Mouse (Mus musculus) forebrain, embryonic 13.5 days (tissue): ENCODE measurements around the gene Ifi211. TPM values are rescaled to one million over a fixed set of nuclear protein-coding genes. Genes with fewer than 3 reads are reported as not detected.
"Not testable (repeated sequence)": the region's sequence is repeated elsewhere in the genome, so short reads cannot be mapped to it uniquely, and the experiment has no call there.

Experiments used
- ATAC-seq: fragments of 200-750 bp; cut with Nextera tagmentation; 2 replicates; pipeline ENCODE4 v1.8.0; 2017
- H3K27ac ChIP-seq: fragments of 300-500 bp; sonication (generic); 2 replicates; pipeline ENCODE4 v1.5.1; 2015; ENCODE audit warnings: inconsistent platforms, mild to moderate bottlenecking, moderate library complexity
- H3K27me3 ChIP-seq: fragments of 300-500 bp; sonication (generic); 2 replicates; pipeline ENCODE4 v1.6.1; 2015; ENCODE audit warnings: mild to moderate bottlenecking, inconsistent platforms
- H3K36me3 ChIP-seq: fragments of 300-500 bp; sonication (generic); 2 replicates; pipeline ENCODE4 v1.6.1; 2015; ENCODE audit warnings: mild to moderate bottlenecking, inconsistent platforms; ENCODE audit not compliant: poor library complexity, severe bottlenecking
- H3K4me1 ChIP-seq: fragments of 300-500 bp; sonication (generic); 2 replicates; pipeline ENCODE4 v1.6.1; 2015; ENCODE audit warnings: inconsistent platforms
- H3K4me2 ChIP-seq: fragments of 300-500 bp; sonication (generic); 2 replicates; pipeline ENCODE4 v1.6.1; 2015; ENCODE audit warnings: inconsistent platforms, mild to moderate bottlenecking, moderate library complexity
- H3K4me3 ChIP-seq: fragments of 300-500 bp; sonication (generic); 2 replicates; pipeline ENCODE4 v1.5.1; 2015; ENCODE audit warnings: mild to moderate bottlenecking, inconsistent platforms
- H3K9ac ChIP-seq: fragments of 300-500 bp; sonication (generic); 2 replicates; pipeline ENCODE4 v1.6.1; 2015; ENCODE audit warnings: mild to moderate bottlenecking, inconsistent platforms
- H3K9me3 ChIP-seq: fragments of 300-500 bp; sonication (generic); replicated peaks from 2 replicates; pipeline ENCODE4 v1.6.1; 2016; ENCODE audit warnings: inconsistent platforms
- WGBS: fragments of 180-500 bp; shearing (Covaris S2); methylation state at CpG from one replicate; pipeline ENCODE4 v1.1.7; 2015; 5-methylcytosine and 5-hydroxymethylcytosine counted together
- polyA plus RNA-seq: library from polyadenylated mRNA; unstranded; fragments of >200 nt; fragmentation: Nextera tagmentation; extraction: Ambion mirVana; gene quantifications from 2 replicates; pipeline ENCODE4 v1.2.1, GENCODE M21; 2015

Gene Ifi211
- 0.12 and 0.15 TPM in 2 replicates for polyA plus RNA-seq

DNA sequence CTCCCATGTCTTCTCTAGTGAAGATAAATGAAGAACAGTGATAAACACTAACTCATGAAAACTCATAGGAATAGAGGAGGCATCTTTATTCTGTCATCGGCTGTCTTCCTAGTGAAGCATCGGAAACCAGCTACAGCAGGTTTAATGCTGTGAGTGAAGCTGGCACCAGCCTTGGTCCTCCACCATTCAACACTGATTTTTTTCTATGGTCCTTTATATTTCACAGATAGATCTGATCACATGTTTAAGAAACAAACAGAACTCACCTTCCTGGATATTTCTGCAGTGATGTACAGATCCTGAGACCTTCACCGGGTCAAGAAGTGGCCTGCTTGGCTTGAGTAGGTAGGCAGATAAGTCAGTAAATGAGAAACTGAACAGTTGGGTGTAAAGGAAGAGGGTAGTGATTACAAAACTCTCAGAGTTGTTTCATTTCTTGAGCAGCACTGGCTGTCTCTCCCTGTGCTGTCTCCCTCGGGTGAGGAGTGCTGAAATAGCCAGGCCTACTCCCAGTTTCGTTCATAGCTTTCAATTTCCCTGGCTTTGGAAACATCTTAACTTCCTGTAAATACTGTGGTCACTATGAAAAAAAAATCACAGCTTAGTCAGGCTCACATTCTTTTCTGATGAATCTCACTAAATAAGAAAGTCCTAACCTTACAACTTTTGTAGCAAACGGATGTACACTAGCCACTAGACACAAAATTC lies at the start of gene Ifi211:
Gene Ifi211 (minus strand): TSS at position 499 of the 708 bp plus-strand sequence.
- H3K9me3 ChIP-seq, H3K27me3 ChIP-seq, H3K4me3 ChIP-seq, H3K4me2 ChIP-seq, H3K4me1 ChIP-seq, H3K36me3 ChIP-seq, H3K9ac ChIP-seq, H3K27ac ChIP-seq, ATAC-seq: not testable (repeated sequence)
- WGBS, result 93% methylated on average over 6 of the region's 6 CpGs

- not testable (repeated sequence) for H3K27me3 ChIP-seq, H3K4me3 ChIP-seq, H3K27ac ChIP-seq, H3K4me1 ChIP-seq, ATAC-seq, H3K9ac ChIP-seq, H3K9me3 ChIP-seq, H3K4me2 ChIP-seq, H3K36me3 ChIP-seq
- WGBS, result 97% methylated on average over 1 of the region's 1 CpGs
Observed at GRCm38 (mm10) chr1:173961491-173961890, 48.6 kb upstream of the Ifi211 start.

- not testable (repeated sequence) for H3K27me3 ChIP-seq, ATAC-seq, H3K9ac ChIP-seq, H3K36me3 ChIP-seq, H3K4me1 ChIP-seq, H3K4me2 ChIP-seq, H3K4me3 ChIP-seq, H3K9me3 ChIP-seq, H3K27ac ChIP-seq
- WGBS, result 70% methylated on average over 3 of the region's 3 CpGs
Observed at GRCm38 (mm10) chr1:173959998-173960397, 47.2 kb upstream of the Ifi211 start.

- H3K4me3 ChIP-seq, H3K4me1 ChIP-seq, H3K4me2 ChIP-seq, H3K9ac ChIP-seq, H3K9me3 ChIP-seq, H3K27ac ChIP-seq, H3K36me3 ChIP-seq, H3K27me3 ChIP-seq, ATAC-seq: not testable (repeated sequence)
- 84% methylated on average over 3 of the region's 3 CpGs for WGBS
Observed at GRCm38 (mm10) chr1:173955839-173956527, 43.1 kb upstream of the Ifi211 start.

GRCm38 (mm10) chr1:173955071-173955796 lies 42.4 kb upstream of the Ifi211 start:
- Histone ChIP-seq H3K9me3 (no peaks in the 10 kb centered on the region), H3K36me3 (no peaks in the 10 kb centered on the region), H3K4me2 (no peak overlapping the region), H3K9ac (no peak overlapping the region), H3K4me1 (no peaks in the 10 kb centered on the region), H3K27ac (no peak overlapping the region), H3K4me3 (no peak overlapping the region), H3K27me3 (no peaks in the 10 kb centered on the region)
- WGBS, result 82% methylated on average over 2 of the region's 2 CpGs
- ATAC-seq, result no peak

GRCm38 (mm10) chr1:173953563-173953962 lies 40.7 kb upstream of the Ifi211 start:
- no peaks in the 10 kb centered on the region for H3K36me3 ChIP-seq
- H3K4me2 ChIP-seq, result no peak overlapping the region
- H3K27me3 ChIP-seq, result no peaks in the 10 kb centered on the region
- H3K4me3 ChIP-seq, result no peak overlapping the region
- H3K9ac ChIP-seq, result no peak overlapping the region
- 93% methylated on average over 1 of the region's 1 CpGs for WGBS
- no peaks in the 10 kb centered on the region for H3K9me3 ChIP-seq
- H3K4me1 ChIP-seq, result no peaks in the 10 kb centered on the region
- H3K27ac ChIP-seq, result no peak overlapping the region
- no peak for ATAC-seq

- H3K9me3 ChIP-seq, H3K27me3 ChIP-seq, H3K4me2 ChIP-seq, ATAC-seq, H3K36me3 ChIP-seq, H3K4me1 ChIP-seq, H3K27ac ChIP-seq, H3K9ac ChIP-seq, H3K4me3 ChIP-seq: not testable (repeated sequence)
- 88% methylated on average over 2 of the region's 2 CpGs for WGBS
Observed at GRCm38 (mm10) chr1:173949044-173949443, 36.2 kb upstream of the Ifi211 start.

GRCm38 (mm10) chr1:173942780-173943066 lies 29.9 kb upstream of the Ifi211 start:
- not testable (repeated sequence) for H3K9me3 ChIP-seq, H3K4me1 ChIP-seq, H3K27me3 ChIP-seq, H3K27ac ChIP-seq, H3K4me2 ChIP-seq, H3K4me3 ChIP-seq, H3K9ac ChIP-seq, H3K36me3 ChIP-seq
- ATAC-seq, result peak; percentile 61; the same call in 1 of the 2 replicates

GRCm38 (mm10) chr1:173941924-173942779 lies 29.3 kb upstream of the Ifi211 start, which contains the start of the genes Mndal and Ifi203:
Mndal (minus strand) TSS chr1:173942491.
Ifi203 (minus strand) TSS chr1:173942672.
- H3K9ac ChIP-seq, ATAC-seq, H3K9me3 ChIP-seq, H3K4me3 ChIP-seq, H3K27me3 ChIP-seq, H3K4me2 ChIP-seq, H3K36me3 ChIP-seq, H3K4me1 ChIP-seq, H3K27ac ChIP-seq: not testable (repeated sequence)
- 74% methylated on average over 3 of the region's 3 CpGs for whole genome bisulfite sequencing

DNA sequence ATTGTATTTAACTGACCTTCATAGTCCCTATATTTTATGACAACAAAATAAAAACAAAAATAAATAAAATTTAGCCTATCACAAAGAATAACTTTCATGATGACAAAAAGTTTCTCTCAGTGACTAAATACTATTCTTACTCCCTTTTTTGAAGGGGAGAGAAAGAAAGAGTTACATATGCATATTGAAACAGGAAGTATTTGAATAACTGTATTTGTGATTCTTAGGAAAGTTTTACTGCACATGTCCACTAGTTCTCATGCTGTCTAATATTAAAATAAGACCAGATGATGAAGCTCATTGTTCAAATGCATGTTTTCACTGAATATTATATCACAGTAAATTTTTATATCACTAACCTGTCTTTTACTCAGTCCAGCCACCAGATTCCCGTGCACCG lies 28.7 kb upstream of the Ifi211 start:
- H3K36me3 ChIP-seq, H3K9me3 ChIP-seq, H3K27ac ChIP-seq, H3K4me3 ChIP-seq, H3K4me1 ChIP-seq, H3K4me2 ChIP-seq, ATAC-seq, H3K9ac ChIP-seq, H3K27me3 ChIP-seq: not testable (repeated sequence)
- 92% methylated on average over 2 of the region's 2 CpGs for WGBS

GRCm38 (mm10) chr1:173919279-173919678 lies 6.4 kb upstream of the Ifi211 start:
- 59% methylated on average over 3 of the region's 3 CpGs for WGBS
- H3K4me1 ChIP-seq, H3K36me3 ChIP-seq, ATAC-seq, H3K27me3 ChIP-seq, H3K4me3 ChIP-seq, H3K27ac ChIP-seq, H3K9ac ChIP-seq, H3K4me2 ChIP-seq, H3K9me3 ChIP-seq: not testable (repeated sequence)

DNA sequence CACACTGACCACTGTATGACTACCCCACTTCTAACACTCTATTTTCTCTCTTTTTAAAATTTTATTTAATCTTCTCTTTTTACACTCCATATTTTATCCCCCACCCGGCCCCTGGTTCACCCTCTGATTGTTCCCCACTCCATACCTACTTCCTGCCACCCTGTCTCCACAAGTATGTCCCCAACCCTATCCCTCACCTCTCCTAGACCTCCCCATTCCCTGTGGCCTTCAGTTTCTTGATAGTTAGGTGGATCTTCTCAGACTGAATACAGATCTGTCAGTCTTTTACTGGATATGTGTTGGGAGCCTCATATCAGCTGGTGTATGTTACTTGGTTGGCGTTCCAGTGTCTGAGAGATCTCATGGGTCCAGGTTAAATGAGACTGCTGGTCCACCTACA lies 1.7 kb upstream of the Ifi211 start:
- Histone ChIP-seq H3K27ac (no peak overlapping the region), H3K36me3 (no peaks in the 10 kb centered on the region), H3K9ac (no peak overlapping the region), H3K4me1 (no peaks in the 10 kb centered on the region), H3K4me2 (no peak overlapping the region), H3K27me3 (no peaks in the 10 kb centered on the region), H3K9me3 (no peaks in the 10 kb centered on the region), H3K4me3 (no peak overlapping the region)
- 87% methylated on average over 2 of the region's 2 CpGs for WGBS
- ATAC-seq, result no peak
